Mouse (Mus musculus) midbrain, embryonic 16.5 days (tissue): Measurements from ENCODE around the gene Zfp511. TPM values are rescaled to one million over a fixed set of nuclear protein-coding genes. Genes with fewer than 3 reads are reported as not detected.
A peak's percentile ranks its signal among the peaks of the same experiment; 100 is the strongest.

Experiments used
- ATAC-seq: fragments of 200-750 bp; cut with Nextera tagmentation; 2 replicates; pipeline ENCODE4 v1.8.0; 2017; ENCODE audit warnings: moderate TSS enrichment
- H3K27ac ChIP-seq: fragments of 300-500 bp; sonication (generic); 2 replicates; pipeline ENCODE4 v1.5.1; 2014; ENCODE audit warnings: mild to moderate bottlenecking, low read length, mixed read lengths
- H3K27me3 ChIP-seq: fragments of 300-500 bp; sonication (generic); 2 replicates; pipeline ENCODE4 v1.6.1; 2014; ENCODE audit warnings: low read depth, low read length, mixed read lengths; ENCODE audit not compliant: control insufficient read depth, insufficient read depth
- H3K36me3 ChIP-seq: fragments of 300-500 bp; sonication (generic); 2 replicates; pipeline ENCODE4 v1.6.1; 2014; ENCODE audit warnings: mild to moderate bottlenecking, low read length, moderate library complexity, mixed read lengths; ENCODE audit not compliant: control insufficient read depth, insufficient read depth
- H3K4me1 ChIP-seq: fragments of 300-500 bp; sonication (generic); 2 replicates; pipeline ENCODE4 v1.6.1; 2014; ENCODE audit warnings: mild to moderate bottlenecking, low read length, mixed read lengths; ENCODE audit not compliant: control insufficient read depth, insufficient read depth
- H3K4me2 ChIP-seq: fragments of 300-500 bp; sonication (generic); 2 replicates; pipeline ENCODE4 v1.6.1; 2014; ENCODE audit warnings: mild to moderate bottlenecking, low read length, mixed read lengths
- H3K4me3 ChIP-seq: fragments of 300-500 bp; sonication (generic); 2 replicates; pipeline ENCODE4 v1.5.1; 2014; ENCODE audit warnings: low read depth, mild to moderate bottlenecking, low read length, moderate library complexity, mixed read lengths
- H3K9ac ChIP-seq: fragments of 300-500 bp; sonication (generic); 2 replicates; pipeline ENCODE4 v1.6.1; 2014; ENCODE audit warnings: low read depth, low read length, mixed read lengths
- H3K9me3 ChIP-seq: fragments of 300-500 bp; sonication (generic); replicated peaks from 2 replicates; pipeline ENCODE4 v1.6.1; 2014; ENCODE audit warnings: mild to moderate bottlenecking, low read length, mixed read lengths; ENCODE audit not compliant: control insufficient read depth, poor library complexity, severe bottlenecking
- WGBS: fragments of 180-500 bp; shearing (Covaris S2); extraction: QIAGEN DNeasy Blood & Tissue Kit; methylation state at CpG from one replicate; pipeline ENCODE4 v1.1.7; 2014; 5-methylcytosine and 5-hydroxymethylcytosine counted together
- polyA plus RNA-seq: library from polyadenylated mRNA; unstranded; fragments of >200 nt; fragmentation: Nextera tagmentation; extraction: Ambion mirVana; gene quantifications from 2 replicates; pipeline ENCODE4 v1.2.1, GENCODE M21; 2015

The Zfp511 gene
- 55.9 and 56.5 TPM in 2 replicates for polyA plus RNA-seq

DNA sequence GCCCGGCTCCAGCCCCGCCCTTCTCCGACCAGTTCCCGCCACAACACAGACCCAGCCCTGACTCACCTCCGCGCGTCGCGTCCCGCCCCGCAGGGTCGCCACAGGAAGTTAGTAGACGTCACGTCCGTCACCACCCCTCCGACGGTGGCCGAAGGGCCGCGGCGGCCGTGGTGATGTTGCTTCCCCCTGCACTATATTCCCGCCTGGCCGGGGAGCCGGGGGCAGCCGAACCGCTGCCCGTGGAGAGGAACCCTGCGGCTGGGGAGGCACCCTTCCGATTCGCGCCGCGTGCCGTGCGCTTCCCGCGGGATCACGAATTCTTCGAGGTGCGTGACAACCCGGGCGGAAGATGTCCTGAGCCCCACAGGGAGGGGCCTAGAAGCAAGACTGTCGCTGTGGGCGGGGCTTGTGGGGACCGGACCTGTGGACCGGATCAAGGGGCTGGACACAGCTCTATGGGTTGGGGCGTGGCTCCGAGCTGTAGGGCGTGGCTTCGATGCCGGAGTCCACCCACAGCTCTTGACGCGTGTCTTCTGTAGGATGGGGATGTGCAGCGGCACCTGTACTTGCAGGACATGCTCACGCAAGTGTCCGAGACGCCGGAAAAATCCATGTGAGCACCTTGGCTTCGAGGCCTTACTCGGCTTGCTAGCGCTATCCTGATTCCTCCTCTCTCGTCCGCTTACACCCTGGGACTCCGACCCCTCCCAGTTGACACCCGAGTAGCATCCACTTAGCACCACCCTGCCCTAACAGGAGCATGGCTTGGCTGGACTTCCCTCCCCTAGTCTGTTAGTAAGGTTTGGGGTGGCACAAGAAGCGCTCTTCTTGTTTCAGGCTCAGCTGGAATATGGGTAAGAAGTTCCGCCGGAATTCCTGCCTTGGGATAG, at the start of gene Zfp511, which contains the start of gene Tubgcp2:
Zfp511 (plus strand) TSS at position 111 of the 890 bp plus-strand sequence.
Tubgcp2 (minus strand) TSS at position 389 of the 890 bp plus-strand sequence.
- WGBS = 1% methylated on average over 69 of the region's 69 CpGs

DNA sequence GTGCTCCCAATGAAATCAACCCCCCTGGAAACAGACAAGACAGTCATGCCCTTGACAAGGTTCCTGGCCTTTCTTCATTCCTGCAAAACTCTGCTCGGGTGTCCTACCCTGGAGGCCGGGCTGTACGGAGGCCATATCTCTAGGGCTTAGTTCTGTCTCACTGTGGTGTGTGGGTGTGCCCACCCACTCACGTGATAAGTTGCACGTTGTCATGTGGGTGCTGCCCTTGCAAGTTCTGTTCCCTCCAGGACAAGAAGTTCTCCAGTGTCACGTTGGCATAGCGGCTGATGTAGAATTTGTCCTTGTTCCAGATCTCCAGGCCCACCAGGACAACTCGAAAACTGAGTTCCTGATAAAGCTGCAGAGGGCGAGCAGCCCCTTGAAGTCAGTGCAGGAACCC, 47.9 kb upstream of the Zfp511 start:
- Histone ChIP-seq H3K9me3 (no peaks in the 10 kb centered on the region), H3K4me2 (no peak overlapping the region), H3K36me3 (no peaks in the 10 kb centered on the region; the same call in 1 of the 2 replicates), H3K9ac (no peak overlapping the region), H3K4me1 (no peaks in the 10 kb centered on the region), H3K27ac (no peak overlapping the region), H3K27me3 (no peaks in the 10 kb centered on the region), H3K4me3 (no peak overlapping the region)
- ATAC-seq = no peak
- 91% methylated on average over 9 of the region's 9 CpGs for WGBS

More for the DNA sequence above, at the start of gene Zfp511, which contains the start of gene Tubgcp2:
- H3K4me1 ChIP-seq = peaks cover 22% of the 10 kb centered on the region
- H3K27me3 ChIP-seq = no peaks in the 10 kb centered on the region
- H3K9ac ChIP-seq = peak within 1 kb of the TSS; percentile 95
- H3K36me3 ChIP-seq = peaks cover 22% of the 10 kb centered on the region
- H3K4me3 ChIP-seq = peak within 1 kb of the TSS; percentile 89
- peak; percentile 97 for ATAC-seq
- peak within 1 kb of the TSS; percentile 93 for H3K27ac ChIP-seq
- peak within 1 kb of the TSS; percentile 97 for H3K4me2 ChIP-seq
- H3K9me3 ChIP-seq = no peaks in the 10 kb centered on the region

DNA sequence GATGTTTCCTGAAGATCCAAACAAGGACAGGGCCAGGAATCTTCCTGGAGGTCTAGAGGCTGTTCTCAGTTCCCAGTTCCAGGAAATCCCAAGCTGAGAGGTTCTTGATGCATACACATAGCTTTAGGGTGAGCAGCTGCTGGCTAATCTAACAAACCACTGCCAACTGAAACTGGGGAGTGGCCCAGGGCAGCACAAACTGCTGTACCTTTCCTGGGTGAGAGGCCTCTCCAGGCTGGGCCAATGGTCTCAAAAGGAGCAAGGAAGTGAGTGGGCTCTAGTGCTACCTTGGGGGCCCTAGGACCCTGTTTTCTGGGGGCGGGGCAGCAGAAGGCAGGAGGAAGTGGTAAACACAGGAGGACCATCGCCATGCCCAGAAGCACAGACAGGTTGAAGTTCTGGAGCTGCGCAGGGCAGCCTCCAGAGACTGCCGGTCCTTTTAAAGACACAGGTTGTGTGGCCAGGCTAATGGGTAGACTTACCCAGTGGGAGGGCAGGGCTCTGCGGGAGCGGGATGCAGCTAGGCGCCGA, 45.3 kb upstream of the Zfp511 start:
- WGBS = 77% methylated on average over 8 of the region's 8 CpGs

DNA sequence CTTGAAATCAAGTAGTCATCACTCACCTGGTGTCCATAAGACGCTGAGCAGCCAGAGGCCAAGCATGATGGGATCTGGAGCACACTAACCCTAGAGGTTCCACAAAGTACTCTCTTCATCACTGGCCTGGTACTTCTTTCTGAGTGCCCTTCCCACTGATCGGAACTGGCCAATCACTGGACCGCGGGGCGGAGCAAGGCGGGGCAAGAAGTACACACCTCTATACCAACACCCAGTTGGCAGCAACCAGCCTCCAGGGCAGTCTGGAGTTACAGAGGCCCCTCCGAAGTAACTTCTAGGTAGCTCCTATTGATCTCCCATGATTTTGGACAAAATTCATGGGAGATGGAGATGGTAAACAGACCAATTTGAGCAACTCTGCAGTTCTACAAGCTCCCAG, 43.8 kb upstream of the Zfp511 start, which contains the start of gene Adam8:
Adam8 (minus strand) TSS at position 157 of the 400 bp plus-strand sequence.
- H3K36me3 ChIP-seq = peaks cover 11% of the 10 kb centered on the region
- no peak within 1 kb of the TSS for H3K9ac ChIP-seq
- H3K4me2 ChIP-seq = no peak within 1 kb of the TSS
- H3K4me1 ChIP-seq = no peaks in the 10 kb centered on the region
- 28% methylated on average over 7 of the region's 7 CpGs for WGBS
- ATAC-seq = no peak
- no peaks in the 10 kb centered on the region for H3K27me3 ChIP-seq
- no peak within 1 kb of the TSS for H3K27ac ChIP-seq
- no peak within 1 kb of the TSS for H3K4me3 ChIP-seq
- H3K9me3 ChIP-seq = no peaks in the 10 kb centered on the region

More for the DNA sequence above, 45.3 kb upstream of the Zfp511 start:
- no peak for ATAC-seq
- Histone ChIP-seq H3K4me2 (no peak overlapping the region), H3K9ac (no peak overlapping the region), H3K27me3 (no peaks in the 10 kb centered on the region), H3K4me1 (no peaks in the 10 kb centered on the region), H3K36me3 (no peaks in the 10 kb centered on the region), H3K4me3 (no peak overlapping the region), H3K9me3 (no peaks in the 10 kb centered on the region), H3K27ac (no peak overlapping the region)

DNA sequence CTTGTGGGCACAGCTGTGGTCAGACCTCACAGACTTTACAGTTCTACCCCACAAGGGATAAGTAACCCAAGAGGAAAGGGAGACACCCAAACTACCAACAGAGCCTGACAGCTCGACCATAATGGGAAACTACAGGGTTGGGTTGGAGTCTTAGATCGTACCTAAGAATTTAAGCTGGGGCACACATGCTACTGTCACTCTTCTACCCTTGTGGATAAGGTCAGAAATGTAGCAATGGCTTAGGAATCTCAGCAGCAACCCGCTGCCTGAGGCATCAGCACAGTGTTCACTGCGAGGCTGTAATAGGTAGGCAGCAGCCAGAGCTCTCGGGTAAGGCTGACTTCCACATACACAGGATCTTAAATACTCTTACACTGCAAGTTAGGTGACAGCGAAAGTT, 42.7 kb upstream of the Zfp511 start:
- H3K27ac ChIP-seq = no peak overlapping the region
- no peak overlapping the region for H3K9ac ChIP-seq
- H3K4me1 ChIP-seq = no peaks in the 10 kb centered on the region
- no peaks in the 10 kb centered on the region for H3K9me3 ChIP-seq
- no peak overlapping the region for H3K4me2 ChIP-seq
- no peaks in the 10 kb centered on the region for H3K27me3 ChIP-seq
- ATAC-seq = no peak
- WGBS = 92% methylated on average over 6 of the region's 6 CpGs
- peaks cover 20% of the 10 kb centered on the region for H3K36me3 ChIP-seq
- H3K4me3 ChIP-seq = no peak overlapping the region

DNA sequence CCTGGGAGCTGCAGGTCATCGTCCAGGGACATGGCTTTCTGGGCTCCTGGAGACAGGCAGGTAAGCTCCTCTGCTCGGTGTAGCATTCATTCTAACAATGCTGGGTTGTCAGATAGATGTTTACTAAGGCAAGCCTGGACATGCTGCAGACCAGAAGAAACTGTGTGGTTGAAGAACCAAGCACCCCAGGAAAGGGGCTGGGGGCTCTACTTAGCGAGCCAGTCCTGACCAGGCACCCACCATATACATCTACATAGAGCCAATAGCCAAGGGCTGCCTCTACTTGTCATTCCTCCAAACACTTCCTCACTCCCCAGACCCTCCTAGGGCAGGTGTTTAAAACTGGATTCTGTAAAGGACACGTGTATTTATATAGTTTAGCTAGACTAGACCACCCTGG, 42.0 kb upstream of the Zfp511 start:
- Histone ChIP-seq H3K4me3 (no peak overlapping the region), H3K27ac (no peak overlapping the region), H3K4me1 (no peaks in the 10 kb centered on the region), H3K36me3 (peaks cover 26% of the 10 kb centered on the region), H3K9me3 (no peaks in the 10 kb centered on the region), H3K27me3 (no peaks in the 10 kb centered on the region), H3K4me2 (no peak overlapping the region), H3K9ac (no peak overlapping the region)
- ATAC-seq = no peak
- WGBS = 83% methylated on average over 4 of the region's 4 CpGs

DNA sequence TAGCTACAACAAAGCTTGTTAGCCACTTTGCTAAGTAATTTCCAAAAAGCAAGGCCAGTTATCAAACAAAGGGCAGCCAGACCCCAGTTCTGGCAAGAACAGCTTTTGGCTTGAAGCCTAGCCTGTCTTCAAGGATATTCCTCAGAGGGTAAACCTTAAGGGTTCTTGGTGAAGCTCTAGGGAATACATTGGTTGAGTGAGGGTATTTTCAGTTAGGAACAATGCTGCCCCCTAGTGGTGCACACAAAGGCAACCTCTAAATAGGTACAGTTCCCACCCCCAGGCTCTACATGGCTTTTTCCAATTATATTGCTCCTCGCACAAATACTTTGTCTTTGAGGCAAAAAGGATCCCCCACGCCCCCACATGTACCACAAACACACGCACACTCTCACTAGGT, 41.5 kb upstream of the Zfp511 start:
- ATAC-seq = no peak
- Histone ChIP-seq H3K4me3 (no peak overlapping the region), H3K27me3 (no peaks in the 10 kb centered on the region), H3K27ac (no peak overlapping the region), H3K4me2 (no peak overlapping the region), H3K9me3 (no peaks in the 10 kb centered on the region), H3K9ac (no peak overlapping the region), H3K36me3 (peaks cover 27% of the 10 kb centered on the region), H3K4me1 (no peaks in the 10 kb centered on the region)
- 30% methylated on average over 3 of the region's 3 CpGs for WGBS

DNA sequence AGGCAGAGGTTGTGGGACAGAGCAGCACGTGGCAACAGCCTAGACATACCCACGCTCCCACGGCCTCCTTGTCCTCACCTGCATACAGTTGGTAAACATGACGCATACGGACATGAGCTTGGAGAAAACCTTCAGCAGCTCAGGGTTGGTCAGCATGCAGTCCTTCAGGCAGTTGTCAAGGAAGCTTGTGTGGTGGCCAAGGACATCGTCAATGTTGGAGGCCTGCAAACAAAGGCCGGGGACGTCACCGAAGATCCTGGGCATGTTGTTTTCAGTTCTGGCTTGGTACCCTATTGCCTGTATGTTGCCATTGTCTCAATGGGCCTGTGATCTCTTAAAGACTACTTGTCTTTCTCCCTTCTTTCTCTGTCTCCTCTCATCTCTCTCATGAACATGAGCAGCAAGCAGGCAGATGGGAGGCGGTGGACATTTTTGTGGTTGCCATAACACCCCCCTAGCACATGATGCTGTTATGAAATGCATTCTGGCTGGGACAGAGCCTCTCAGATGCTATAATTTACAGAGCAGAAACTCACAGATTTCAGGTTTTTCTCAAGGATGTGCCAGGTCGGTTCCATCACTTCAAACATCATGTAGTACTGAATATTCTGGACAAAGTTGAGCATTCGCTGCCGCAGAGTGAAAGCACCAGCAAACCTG, 37.4 kb upstream of the Zfp511 start:
- Histone ChIP-seq H3K36me3 (peaks cover 40% of the 10 kb centered on the region), H3K27ac (no peak overlapping the region)
- ATAC-seq = no peak

More for the DNA sequence above, 37.4 kb upstream of the Zfp511 start:
- Histone ChIP-seq H3K4me1 (no peaks in the 10 kb centered on the region), H3K4me3 (no peak overlapping the region), H3K9ac (no peak overlapping the region), H3K9me3 (no peaks in the 10 kb centered on the region), H3K4me2 (no peak overlapping the region), H3K27me3 (no peaks in the 10 kb centered on the region)
- WGBS = 96% methylated on average over 13 of the region's 13 CpGs
